Mouse (Mus musculus): ENCODE results near the gene Borcs6. TPM values are rescaled to one million over a fixed set of nuclear protein-coding genes. Genes with fewer than 3 reads are reported as not detected.
"Not testable (repeated sequence)": the region's sequence is repeated elsewhere in the genome, so short reads cannot be mapped to it uniquely, and the experiment has no call there.

Gene Borcs6
- polyA plus RNA-seq (2015; fragmentation: Nextera tagmentation; extraction: Ambion mirVana): 7.2 and 7.8 TPM in 2 replicates

DNA sequence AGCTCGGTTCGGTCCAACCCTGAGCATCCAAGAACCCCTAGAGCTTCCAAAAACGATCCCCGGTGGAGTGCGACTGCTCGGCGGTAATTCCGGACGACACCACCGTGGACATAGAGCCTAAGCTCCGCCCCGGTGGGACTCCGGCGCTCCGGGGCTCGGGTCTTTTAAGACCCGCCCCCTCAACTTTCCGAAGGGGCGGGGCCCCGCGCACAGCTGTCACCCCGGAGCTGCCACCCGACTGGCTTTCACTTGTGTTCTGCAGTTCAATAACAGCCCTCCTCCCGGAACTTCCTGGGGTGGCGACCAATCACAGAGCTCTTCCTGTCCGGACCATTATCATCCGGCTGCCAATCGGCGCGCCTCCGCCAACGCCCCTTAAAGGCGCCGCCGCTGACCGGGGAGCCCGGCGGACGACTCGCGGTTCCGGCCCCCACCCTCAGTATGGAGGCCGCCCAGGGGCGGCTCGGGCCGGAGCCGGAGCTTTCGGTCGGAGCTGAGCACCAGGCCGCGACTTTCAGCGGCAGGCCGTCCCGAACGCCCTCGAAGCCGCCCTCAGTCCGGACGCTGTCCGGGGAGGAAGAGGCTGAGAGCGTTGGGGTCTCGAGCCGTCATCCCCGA is at the start of gene Borcs6:
Borcs6 (plus strand) TSS at position 361 of the 618 bp plus-strand sequence.
- Histone ChIP-seq H3K27ac (ENCODE audit: low read length) (peak within 1 kb of the TSS; percentile 94), H3K9ac (ENCODE audit: low read length) (peak within 1 kb of the TSS; percentile 95), H3K27me3 (ENCODE audit: control insufficient read depth, insufficient read depth, low read length) (no peaks in the 10 kb centered on the region), H3K36me3 (ENCODE audit: control insufficient read depth, insufficient read depth, low read length) (no peaks in the 10 kb centered on the region), H3K9me3 (replicated peaks; ENCODE audit: control insufficient read depth, low read length) (no peaks in the 10 kb centered on the region), H3K4me3 (replicated peaks; ENCODE audit: low read length) (peak within 1 kb of the TSS; percentile 93), H3K4me2 (ENCODE audit: low read depth, low read length) (peak within 1 kb of the TSS; percentile 97), H3K4me1 (ENCODE audit: control insufficient read depth, insufficient read depth, low read length) (peaks cover 18% of the 10 kb centered on the region)
- WGBS: under 1% methylated on average over 64 of the region's 64 CpGs
- peak; percentile 93 for ATAC-seq (ENCODE audit: insufficient read depth, low FRiP score)

DNA sequence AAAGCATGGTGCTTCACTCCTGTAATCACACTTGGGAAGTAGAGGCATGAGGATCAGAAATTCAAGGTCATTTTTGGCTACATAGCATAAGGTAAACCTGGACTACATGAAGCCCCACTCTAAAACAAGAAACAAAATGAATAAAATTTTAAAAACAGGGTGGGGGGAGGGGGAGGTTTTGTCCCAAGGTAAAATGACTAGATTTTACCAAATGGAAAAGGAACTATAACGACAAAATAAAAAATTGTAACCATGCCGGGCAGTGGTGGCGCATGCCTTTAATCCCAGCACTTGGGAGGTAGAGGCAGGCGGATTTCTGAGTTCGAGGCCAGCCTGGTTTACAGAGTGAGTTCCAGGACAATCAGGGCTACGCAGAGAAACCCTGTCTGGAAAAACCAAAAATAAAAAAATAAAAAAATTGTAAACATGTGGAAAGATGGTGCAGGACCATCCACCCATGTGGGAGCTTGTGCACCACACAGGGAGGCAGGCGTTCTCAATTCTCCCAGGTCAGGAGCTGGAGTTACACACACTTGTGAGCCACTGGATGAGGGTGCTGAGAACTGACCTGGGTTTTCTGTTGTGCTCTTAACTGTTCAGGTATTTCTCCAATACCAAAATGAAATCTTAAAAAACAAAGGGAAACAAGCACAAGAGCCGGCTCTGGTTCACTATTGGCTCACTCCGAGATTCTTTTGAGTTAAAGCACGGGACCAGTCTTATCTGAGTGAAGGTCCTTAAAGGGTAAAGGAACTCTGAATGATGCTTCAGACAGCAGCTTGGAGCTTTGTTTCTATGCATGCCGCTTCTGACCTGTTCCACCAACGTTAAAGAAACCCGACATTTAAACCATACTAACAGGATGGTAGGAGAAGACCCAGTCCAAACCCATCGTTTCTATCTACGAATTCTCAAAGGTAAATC is 48.9 kb upstream of the Borcs6 start:
- Histone ChIP-seq H3K4me1 (ENCODE audit: control insufficient read depth, insufficient read depth, low read length) (peaks cover 15% of the 10 kb centered on the region), H3K4me3 (replicated peaks; ENCODE audit: low read length) (no peak overlapping the region), H3K27me3 (ENCODE audit: control insufficient read depth, insufficient read depth, low read length) (no peaks in the 10 kb centered on the region), H3K36me3 (ENCODE audit: control insufficient read depth, insufficient read depth, low read length) (no peaks in the 10 kb centered on the region), H3K9me3 (replicated peaks; ENCODE audit: control insufficient read depth, low read length) (no peaks in the 10 kb centered on the region), H3K4me2 (ENCODE audit: low read depth, low read length) (peak overlapping the region; percentile 82; the same call in 1 of the 2 replicates), H3K27ac (ENCODE audit: low read length) (no peak overlapping the region), H3K9ac (ENCODE audit: low read length) (no peak overlapping the region)
- WGBS: 87% methylated on average over 15 of the region's 15 CpGs
- no peak for ATAC-seq (ENCODE audit: insufficient read depth, low FRiP score)

DNA sequence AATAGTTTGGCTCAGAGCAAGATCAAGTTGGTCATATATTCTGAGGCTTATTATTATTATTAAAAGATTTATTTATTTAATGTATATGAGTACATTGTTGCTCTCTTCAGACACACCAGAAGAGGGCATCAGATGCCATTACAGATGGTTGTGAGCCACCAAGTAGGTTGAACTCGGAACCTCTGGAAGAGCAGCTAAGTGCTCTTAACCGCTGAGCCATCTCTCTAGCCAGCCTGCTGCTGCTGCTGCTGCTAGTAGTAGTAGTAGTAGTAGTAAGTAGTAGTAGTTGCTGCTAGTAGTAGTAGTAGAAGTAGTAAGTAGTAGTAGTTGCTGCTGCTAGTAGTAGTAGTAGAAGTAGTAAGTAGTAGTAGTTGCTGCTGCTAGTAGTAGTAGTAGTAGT is 48.1 kb upstream of the Borcs6 start:
- not testable (repeated sequence) for ATAC-seq (ENCODE audit: insufficient read depth, low FRiP score); H3K27ac ChIP-seq (ENCODE audit: low read length); H3K9me3 ChIP-seq (replicated peaks; ENCODE audit: control insufficient read depth, low read length); H3K27me3 ChIP-seq (ENCODE audit: control insufficient read depth, insufficient read depth, low read length); H3K36me3 ChIP-seq (ENCODE audit: control insufficient read depth, insufficient read depth, low read length)
- peaks cover 16% of the 10 kb centered on the region for H3K4me1 ChIP-seq (ENCODE audit: control insufficient read depth, insufficient read depth, low read length)
- peak overlapping the region; percentile 56 for H3K4me3 ChIP-seq (replicated peaks; ENCODE audit: low read length)
- H3K4me2 ChIP-seq (ENCODE audit: low read depth, low read length): peak overlapping the region; percentile 82
- peak overlapping the region; percentile 21; the same call in 1 of the 2 replicates for H3K9ac ChIP-seq (ENCODE audit: low read length)
- 52% methylated on average over 2 of the region's 2 CpGs for WGBS

DNA sequence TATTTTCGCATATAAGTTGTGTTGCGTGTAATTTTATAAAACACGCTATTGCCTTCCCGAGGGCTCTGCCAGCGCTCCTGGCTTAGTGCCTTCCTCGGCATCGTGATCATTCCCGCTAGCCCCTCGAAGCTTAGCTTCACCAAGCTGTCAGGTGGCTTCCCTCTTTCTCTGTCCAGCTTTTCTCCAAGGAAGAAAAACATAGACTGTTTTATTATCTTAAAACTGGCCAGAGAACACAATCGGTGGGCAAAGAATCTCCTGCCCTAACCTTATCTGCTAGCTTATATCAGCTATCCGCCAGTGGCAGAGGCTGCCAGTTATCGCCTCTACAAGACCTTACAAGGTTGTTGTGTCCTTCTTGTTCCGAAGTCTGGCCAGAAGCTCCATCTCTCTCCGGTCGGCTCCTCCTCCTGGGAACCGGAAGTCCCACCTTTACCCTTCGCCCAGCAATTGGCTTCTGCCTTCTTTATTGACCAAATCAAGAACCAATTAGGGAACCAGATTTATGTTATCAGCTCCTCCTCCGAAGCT is 47.4 kb upstream of the Borcs6 start:
- Histone ChIP-seq H3K4me1 (ENCODE audit: control insufficient read depth, insufficient read depth, low read length) (peaks cover 21% of the 10 kb centered on the region), H3K36me3 (ENCODE audit: control insufficient read depth, insufficient read depth, low read length) (no peaks in the 10 kb centered on the region), H3K9ac (ENCODE audit: low read length) (peak overlapping the region; percentile 75), H3K27ac (ENCODE audit: low read length) (peak overlapping the region; percentile 92), H3K4me2 (ENCODE audit: low read depth, low read length) (peak overlapping the region; percentile 82), H3K27me3 (ENCODE audit: control insufficient read depth, insufficient read depth, low read length) (no peaks in the 10 kb centered on the region), H3K4me3 (replicated peaks; ENCODE audit: low read length) (peak overlapping the region; percentile 56), H3K9me3 (replicated peaks; ENCODE audit: control insufficient read depth, low read length) (no peaks in the 10 kb centered on the region)
- under 1% methylated on average over 18 of the region's 18 CpGs for WGBS
- peak; percentile 73 for ATAC-seq (ENCODE audit: insufficient read depth, low FRiP score)

DNA sequence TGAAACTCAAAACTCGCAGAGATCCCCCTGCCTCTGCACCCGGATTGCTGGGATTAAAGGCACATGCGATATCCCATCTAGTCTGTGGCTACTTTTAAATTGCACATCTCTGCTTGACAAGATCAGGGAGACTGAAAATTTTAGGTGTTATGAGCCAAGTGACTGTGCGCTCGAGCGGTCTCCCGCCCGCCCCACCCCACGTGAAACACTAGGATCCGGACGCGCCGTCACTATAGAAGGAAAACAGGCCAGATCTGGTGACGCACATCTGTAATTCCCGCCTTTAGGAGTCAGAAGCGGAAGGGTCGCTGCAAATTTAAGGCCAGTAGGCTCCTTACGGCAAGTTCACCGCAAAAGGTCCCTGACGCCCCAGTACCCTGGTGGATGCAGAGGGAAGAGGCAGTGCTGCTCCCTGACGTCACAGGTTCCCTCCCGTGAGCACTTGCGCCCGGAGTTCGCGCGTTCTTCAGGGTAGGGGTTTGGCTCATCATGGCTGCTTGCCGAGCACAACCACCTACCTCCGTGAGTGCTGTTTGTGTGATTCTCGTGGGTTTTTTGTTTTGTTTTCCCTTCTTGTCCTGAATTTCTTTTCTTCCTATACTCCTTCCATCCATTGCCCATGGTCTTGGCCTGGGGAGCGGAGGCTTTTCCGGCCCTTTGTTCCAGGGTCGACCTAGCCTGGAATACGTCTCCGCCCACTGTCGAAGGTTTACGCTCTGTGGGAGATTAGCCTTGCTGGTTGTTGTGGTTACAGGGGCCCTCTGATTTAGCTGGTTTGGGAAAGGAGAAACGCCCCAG is 43.7 kb upstream of the Borcs6 start, which contains the start of gene Ctc1:
Ctc1 (plus strand) TSS at position 268 of the 798 bp plus-strand sequence.
- Histone ChIP-seq H3K4me3 (replicated peaks; ENCODE audit: low read length) (peak within 1 kb of the TSS; percentile 70), H3K4me2 (ENCODE audit: low read depth, low read length) (peak within 1 kb of the TSS; percentile 89), H3K27me3 (ENCODE audit: control insufficient read depth, insufficient read depth, low read length) (no peaks in the 10 kb centered on the region), H3K4me1 (ENCODE audit: control insufficient read depth, insufficient read depth, low read length) (peaks cover 18% of the 10 kb centered on the region), H3K9ac (ENCODE audit: low read length) (peak within 1 kb of the TSS; percentile 85), H3K27ac (ENCODE audit: low read length) (peak within 1 kb of the TSS; percentile 91), H3K36me3 (ENCODE audit: control insufficient read depth, insufficient read depth, low read length) (no peaks in the 10 kb centered on the region), H3K9me3 (replicated peaks; ENCODE audit: control insufficient read depth, low read length) (no peaks in the 10 kb centered on the region)
- ATAC-seq (ENCODE audit: insufficient read depth, low FRiP score): peak; percentile 94
- 2% methylated on average over 38 of the region's 38 CpGs for WGBS

DNA sequence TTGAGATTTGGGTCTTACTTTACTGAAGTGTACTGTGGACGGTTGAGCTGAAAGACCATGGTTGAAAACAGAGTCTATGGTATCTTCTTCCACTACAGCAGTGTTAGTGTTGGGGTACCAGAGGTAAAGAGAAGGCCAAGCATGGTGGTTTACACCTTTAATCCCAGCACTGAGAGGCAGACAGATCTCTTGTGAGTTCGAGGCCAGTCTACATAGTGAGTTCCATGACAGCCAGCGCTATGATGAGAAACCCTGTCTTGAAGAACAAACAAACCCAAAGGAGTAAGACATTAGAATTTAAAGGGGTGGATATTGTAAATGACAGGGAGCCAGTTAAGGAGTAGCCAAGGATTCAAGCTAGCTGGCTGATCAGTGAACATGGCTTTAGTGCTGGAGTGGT is 42.8 kb upstream of the Borcs6 start:
- no peaks in the 10 kb centered on the region for H3K9me3 ChIP-seq (replicated peaks; ENCODE audit: control insufficient read depth, low read length)
- 56% methylated on average over 3 of the region's 3 CpGs for WGBS
- ATAC-seq (ENCODE audit: insufficient read depth, low FRiP score): no peak
- no peaks in the 10 kb centered on the region for H3K36me3 ChIP-seq (ENCODE audit: control insufficient read depth, insufficient read depth, low read length)
- H3K4me3 ChIP-seq (replicated peaks; ENCODE audit: low read length): peak overlapping the region; percentile 70
- H3K4me1 ChIP-seq (ENCODE audit: control insufficient read depth, insufficient read depth, low read length): peaks cover 12% of the 10 kb centered on the region
- H3K27me3 ChIP-seq (ENCODE audit: control insufficient read depth, insufficient read depth, low read length): no peaks in the 10 kb centered on the region
- H3K27ac ChIP-seq (ENCODE audit: low read length): peak overlapping the region; percentile 91
- peak overlapping the region; percentile 85 for H3K9ac ChIP-seq (ENCODE audit: low read length)
- peak overlapping the region; percentile 89 for H3K4me2 ChIP-seq (ENCODE audit: low read depth, low read length)

DNA sequence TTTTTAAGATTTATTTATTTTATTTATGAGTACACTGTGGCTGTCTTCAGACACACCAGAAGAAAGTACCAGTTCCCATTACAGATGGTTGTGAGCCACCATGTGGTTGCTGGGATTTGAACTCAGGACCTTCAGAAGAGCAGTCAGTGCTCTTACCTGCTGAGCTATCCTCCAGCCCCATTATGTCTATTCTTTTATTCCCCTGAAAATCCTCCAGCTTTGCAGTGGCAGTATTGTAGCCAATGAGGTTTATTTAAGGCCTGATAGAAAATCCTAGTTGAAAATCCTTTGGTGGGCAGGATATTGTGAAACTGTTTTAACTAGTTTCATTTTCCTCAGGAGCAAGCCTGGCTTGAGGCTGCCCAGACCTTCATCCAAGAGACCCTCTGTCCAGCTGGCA is 38.8 kb upstream of the Borcs6 start:
- H3K4me1 ChIP-seq (ENCODE audit: control insufficient read depth, insufficient read depth, low read length): peaks cover 12% of the 10 kb centered on the region
- H3K27me3 ChIP-seq (ENCODE audit: control insufficient read depth, insufficient read depth, low read length): no peaks in the 10 kb centered on the region
- ATAC-seq (ENCODE audit: insufficient read depth, low FRiP score): no peak
- no peak overlapping the region for H3K4me2 ChIP-seq (ENCODE audit: low read depth, low read length)
- peaks cover 14% of the 10 kb centered on the region; the same call in 1 of the 2 replicates for H3K36me3 ChIP-seq (ENCODE audit: control insufficient read depth, insufficient read depth, low read length)
- H3K27ac ChIP-seq (ENCODE audit: low read length): no peak overlapping the region
- H3K9me3 ChIP-seq (replicated peaks; ENCODE audit: control insufficient read depth, low read length): no peaks in the 10 kb centered on the region
- H3K4me3 ChIP-seq (replicated peaks; ENCODE audit: low read length): no peak overlapping the region
- H3K9ac ChIP-seq (ENCODE audit: low read length): no peak overlapping the region

DNA sequence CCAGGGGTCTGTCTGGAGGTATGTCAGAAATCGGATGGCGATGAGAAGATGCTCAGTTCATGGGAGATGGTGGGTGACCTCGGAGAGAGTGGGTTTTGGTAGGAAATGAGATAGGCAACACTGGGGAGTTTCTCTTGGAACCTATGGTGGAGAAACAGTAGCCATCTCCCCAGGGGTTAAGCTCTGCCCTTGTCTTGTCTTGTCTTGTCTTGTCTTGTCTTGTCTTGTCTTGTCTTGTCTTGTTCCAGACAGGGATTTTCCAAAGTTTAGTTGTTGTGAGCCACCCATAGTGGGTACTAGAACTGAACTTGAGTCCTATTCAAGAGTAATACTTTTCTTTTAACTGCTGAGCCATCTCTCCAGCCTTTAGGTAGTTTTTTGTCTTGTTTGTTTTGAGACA is 33.0 kb upstream of the Borcs6 start:
- Histone ChIP-seq H3K36me3 (ENCODE audit: control insufficient read depth, insufficient read depth, low read length) (peaks cover 35% of the 10 kb centered on the region; the same call in 1 of the 2 replicates), H3K27me3 (ENCODE audit: control insufficient read depth, insufficient read depth, low read length) (no peaks in the 10 kb centered on the region), H3K9me3 (replicated peaks; ENCODE audit: control insufficient read depth, low read length) (no peaks in the 10 kb centered on the region), H3K27ac (ENCODE audit: low read length) (no peak overlapping the region), H3K9ac (ENCODE audit: low read length) (no peak overlapping the region), H3K4me1 (ENCODE audit: control insufficient read depth, insufficient read depth, low read length) (no peaks in the 10 kb centered on the region), H3K4me2 (ENCODE audit: low read depth, low read length) (no peak overlapping the region), H3K4me3 (replicated peaks; ENCODE audit: low read length) (no peak overlapping the region)
- no peak for ATAC-seq (ENCODE audit: insufficient read depth, low FRiP score)
- 85% methylated on average over 3 of the region's 3 CpGs for WGBS

Data from stomach, embryonic 16.5 days (tissue).